Mouse (Mus musculus): ENCODE results near the gene Ccdc122. TPM values are rescaled to one million over a fixed set of nuclear protein-coding genes. Genes with fewer than 3 reads are reported as not detected.

The Ccdc122 gene
- polyA plus RNA-seq, 1 experiment from 2014 or later: 1.7 TPM

Other genes with a start within 250 kb of the Ccdc122 start
- 3.9 and 4.2 TPM in 2 replicates for gene Lacc1, start 132 bp downstream of the Ccdc122 start, polyA plus RNA-seq (2014; fragmentation: Nextera tagmentation; extraction: Ambion mirVana)
- gene Enox1, start 120.0 kb downstream of the Ccdc122 start, polyA plus RNA-seq (2014; fragmentation: Nextera tagmentation; extraction: Ambion mirVana): 22.6 and 23.4 TPM in 2 replicates

Measured in forebrain, embryonic 11.5 days (tissue).